Mouse (Mus musculus) lung, postnatal 0 days (tissue): ENCODE results near the gene Ociad2.

Experiments used
- CTCF ChIP-seq: IDR thresholded peaks from 2 replicates; pipeline ENCODE4 v1.5.1; 2016; ENCODE audit warnings: antibody characterized with exemption, mild to moderate bottlenecking
- EP300 ChIP-seq: IDR thresholded peaks from 2 replicates; pipeline ENCODE4 v1.6.1; 2016; ENCODE audit warnings: antibody characterized with exemption, mild to moderate bottlenecking, control low read depth

DNA sequence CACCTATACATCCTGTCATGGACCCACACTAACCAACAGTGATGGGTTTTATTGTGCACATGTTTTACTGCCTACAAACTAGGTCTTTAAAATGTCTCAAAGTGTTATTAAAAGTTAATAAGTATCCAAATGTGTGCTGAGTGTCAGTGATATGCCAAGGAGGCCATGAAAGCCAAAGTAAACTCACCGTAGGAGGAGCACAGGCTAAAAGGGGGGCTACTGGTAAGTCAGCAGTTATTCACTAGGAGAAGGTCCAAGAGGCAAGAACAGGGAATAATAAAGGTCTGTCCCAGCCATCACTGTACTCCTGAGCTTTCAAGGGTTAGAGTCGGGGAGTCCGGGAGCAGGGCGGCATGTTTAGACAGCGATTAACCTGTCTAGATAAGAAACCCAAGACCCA lies 4.4 kb downstream of the Ociad2 start:
- TF ChIP-seq CTCF (no peak), EP300 (no peak)
